Mouse (Mus musculus) midbrain, embryonic 11.5 days (tissue): ENCODE data around the gene Nxn. TPM values are rescaled to one million over a fixed set of nuclear protein-coding genes. Genes with fewer than 3 reads are reported as not detected.

Experiments used
- ATAC-seq: fragments of 200-750 bp; cut with Nextera tagmentation; 2 replicates; pipeline ENCODE4 v1.8.0; 2017; ENCODE audit warnings: moderate TSS enrichment, moderate library complexity; ENCODE audit not compliant: low FRiP score
- DNase-seq: peaks from one replicate; pipeline ENCODE4 v3.0.0; 2015; ENCODE audit warnings: low spot score; ENCODE audit errors: missing footprints
- H3K27ac ChIP-seq: fragments of 300-500 bp; sonication (generic); 2 replicates; pipeline ENCODE4 v1.5.1; 2014; ENCODE audit warnings: low read depth, low read length
- H3K27me3 ChIP-seq: fragments of 300-500 bp; sonication (generic); 2 replicates; pipeline ENCODE4 v1.6.1; 2014; ENCODE audit warnings: mild to moderate bottlenecking, low read length, moderate library complexity, mixed read lengths; ENCODE audit not compliant: control insufficient read depth, insufficient read depth
- H3K36me3 ChIP-seq: fragments of 300-500 bp; sonication (generic); 2 replicates; pipeline ENCODE4 v1.6.1; 2014; ENCODE audit warnings: mild to moderate bottlenecking, low read length, moderate library complexity, mixed read lengths; ENCODE audit not compliant: control insufficient read depth, insufficient read depth
- H3K4me1 ChIP-seq: fragments of 300-500 bp; sonication (generic); 2 replicates; pipeline ENCODE4 v1.6.1; 2014; ENCODE audit warnings: low read length; ENCODE audit not compliant: control insufficient read depth, insufficient read depth
- H3K4me2 ChIP-seq: fragments of 300-500 bp; sonication (generic); 2 replicates; pipeline ENCODE4 v1.6.1; 2014; ENCODE audit warnings: mild to moderate bottlenecking, moderate library complexity
- H3K4me3 ChIP-seq: fragments of 300-500 bp; sonication (generic); 2 replicates; pipeline ENCODE4 v1.5.1; 2014; ENCODE audit warnings: low read depth, low read length
- H3K9ac ChIP-seq: fragments of 300-500 bp; sonication (generic); 2 replicates; pipeline ENCODE4 v1.6.1; 2014; ENCODE audit warnings: low read length
- H3K9me3 ChIP-seq: fragments of 300-500 bp; sonication (generic); 2 replicates; pipeline ENCODE4 v1.6.1; 2016; ENCODE audit warnings: low read length; ENCODE audit not compliant: control insufficient read depth
- WGBS: fragments of 180-500 bp; shearing (Covaris S2); extraction: QIAGEN DNeasy Blood & Tissue Kit; methylation state at CpG from one replicate; pipeline ENCODE4 v1.1.7; 2014; 5-methylcytosine and 5-hydroxymethylcytosine counted together
- polyA plus RNA-seq: library from polyadenylated mRNA; unstranded; fragments of >200 nt; fragmentation: Nextera tagmentation; extraction: Ambion mirVana; gene quantifications from 2 replicates; pipeline ENCODE4 v1.2.1, GENCODE M21; 2014

Gene Nxn
- polyA plus RNA-seq, 1 experiment from 2014 or later: 51.3 TPM

- Histone ChIP-seq H3K9me3 (no peaks in the 10 kb centered on the region), H3K27me3 (no peaks in the 10 kb centered on the region), H3K4me3 (peak within 1 kb of the TSS; percentile 64), H3K9ac (peak within 1 kb of the TSS; percentile 81), H3K4me2 (peak within 1 kb of the TSS; percentile 67), H3K27ac (no peak within 1 kb of the TSS), H3K4me1 (peaks cover 5% of the 10 kb centered on the region), H3K36me3 (0 out of 2 replicates have a peak, but pooled peaks cover 2% of the 10 kb centered on the region)
- peak; percentile 97 for ATAC-seq
- DNase-seq: peak; percentile 100
- under 1% methylated on average over 46 of the region's 46 CpGs for WGBS
Measured at GRCm38 (mm10) chr11:76406702-76407583, 8.0 kb upstream of the Nxn start, which contains the start of gene Timm22. Gene Timm22, plus strand, starts transcription at chr11:76406952.

- Histone ChIP-seq H3K36me3 (no peaks in the 10 kb centered on the region), H3K9ac (no peak overlapping the region), H3K9me3 (no peaks in the 10 kb centered on the region), H3K4me3 (no peak overlapping the region), H3K27ac (no peak overlapping the region), H3K4me1 (peaks cover 5% of the 10 kb centered on the region), H3K4me2 (no peak overlapping the region), H3K27me3 (no peaks in the 10 kb centered on the region)
- ATAC-seq (no peak), DNase-seq (no peak)
- 89% methylated on average over 5 of the region's 5 CpGs for WGBS
Measured at GRCm38 (mm10) chr11:76405626-76406264, 6.8 kb upstream of the Nxn start.

- ATAC-seq: no peak
- Histone ChIP-seq H3K27ac (no peak overlapping the region), H3K9me3 (no peaks in the 10 kb centered on the region), H3K27me3 (no peaks in the 10 kb centered on the region), H3K9ac (no peak overlapping the region), H3K4me1 (peaks cover 5% of the 10 kb centered on the region), H3K4me3 (no peak overlapping the region), H3K4me2 (no peak overlapping the region), H3K36me3 (no peaks in the 10 kb centered on the region)
- WGBS: 64% methylated on average over 4 of the region's 4 CpGs
- no peak for DNase-seq
Measured at GRCm38 (mm10) chr11:76405113-76405512, 6.2 kb upstream of the Nxn start.

- Histone ChIP-seq H3K4me1 (peaks cover 10% of the 10 kb centered on the region), H3K36me3 (no peaks in the 10 kb centered on the region), H3K4me2 (no peak overlapping the region), H3K9me3 (no peaks in the 10 kb centered on the region), H3K9ac (no peak overlapping the region), H3K4me3 (no peak overlapping the region), H3K27me3 (no peaks in the 10 kb centered on the region), H3K27ac (no peak overlapping the region)
- 82% methylated on average over 10 of the region's 10 CpGs for WGBS
- DNase-seq (no peak), ATAC-seq (no peak)
Measured at GRCm38 (mm10) chr11:76401398-76401797, 2.5 kb upstream of the Nxn start.

- H3K4me3 ChIP-seq: peak overlapping the region; percentile 89
- ATAC-seq (peak; percentile 17; the same call in 1 of the 2 replicates), DNase-seq (peak; percentile 90)
- no peaks in the 10 kb centered on the region for H3K27me3 ChIP-seq
- no peaks in the 10 kb centered on the region for H3K9me3 ChIP-seq
- H3K36me3 ChIP-seq: no peaks in the 10 kb centered on the region
- 18% methylated on average over 11 of the region's 11 CpGs for WGBS
- no peak overlapping the region for H3K9ac ChIP-seq
- H3K4me1 ChIP-seq: peaks cover 10% of the 10 kb centered on the region
- H3K27ac ChIP-seq: no peak overlapping the region; the same call in 1 of the 2 replicates
- peak overlapping the region; percentile 88 for H3K4me2 ChIP-seq
Measured at GRCm38 (mm10) chr11:76399587-76400330, 819 bp upstream of the Nxn start.

- ATAC-seq (peak; percentile 75), DNase-seq (peak; percentile 97)
- H3K27ac ChIP-seq: peak overlapping the region; percentile 87
- H3K4me1 ChIP-seq: peaks cover 12% of the 10 kb centered on the region
- no peaks in the 10 kb centered on the region for H3K9me3 ChIP-seq
- H3K9ac ChIP-seq: peak overlapping the region; percentile 78
- peak overlapping the region; percentile 88 for H3K4me2 ChIP-seq
- WGBS: under 1% methylated on average over 27 of the region's 33 CpGs
- no peaks in the 10 kb centered on the region for H3K27me3 ChIP-seq
- H3K4me3 ChIP-seq: peak overlapping the region; percentile 89
- no peaks in the 10 kb centered on the region for H3K36me3 ChIP-seq
Measured at GRCm38 (mm10) chr11:76398312-76398797, 585 bp downstream of the Nxn start.

- Histone ChIP-seq H3K4me2 (peak overlapping the region; percentile 88), H3K9me3 (no peaks in the 10 kb centered on the region), H3K9ac (peak overlapping the region; percentile 78), H3K27ac (peak overlapping the region; percentile 87), H3K27me3 (no peaks in the 10 kb centered on the region), H3K4me3 (peak overlapping the region; percentile 89), H3K4me1 (peaks cover 12% of the 10 kb centered on the region), H3K36me3 (peaks cover 4% of the 10 kb centered on the region; the same call in 1 of the 2 replicates)
- peak; percentile 61 for ATAC-seq
- under 1% methylated on average over 26 of the region's 26 CpGs for WGBS
- DNase-seq: no peak
Measured at GRCm38 (mm10) chr11:76397650-76398311, 1.2 kb downstream of the Nxn start.

- H3K9me3 ChIP-seq: no peaks in the 10 kb centered on the region
- ATAC-seq (no peak), DNase-seq (no peak)
- no peak overlapping the region for H3K27ac ChIP-seq
- H3K9ac ChIP-seq: no peak overlapping the region
- 91% methylated on average over 11 of the region's 11 CpGs for WGBS
- H3K4me3 ChIP-seq: no peak overlapping the region
- no peaks in the 10 kb centered on the region for H3K27me3 ChIP-seq
- peaks cover 11% of the 10 kb centered on the region for H3K4me1 ChIP-seq
- H3K36me3 ChIP-seq: peaks cover 8% of the 10 kb centered on the region; the same call in 1 of the 2 replicates
- no peak overlapping the region for H3K4me2 ChIP-seq
Measured at GRCm38 (mm10) chr11:76392996-76393395, 5.9 kb downstream of the Nxn start.
